Mouse (Mus musculus) C2C12 (cell line): ENCODE measurements around the gene Mks1. TPM values are rescaled to one million over a fixed set of nuclear protein-coding genes. Genes with fewer than 3 reads are reported as not detected.

Experiments used
- H3K27me3 ChIP-seq: one replicate; pipeline ENCODE4 v1.6.1; 2011; ENCODE audit not compliant: control insufficient read depth, insufficient read depth, insufficient read length
- H3K36me3 ChIP-seq: one replicate; pipeline ENCODE4 v1.6.1; 2011; ENCODE audit not compliant: control insufficient read depth, insufficient read depth
- H3K4me3 ChIP-seq: one replicate; pipeline ENCODE4 v1.5.1; 2011; ENCODE audit warnings: mild to moderate bottlenecking, control low read depth; ENCODE audit not compliant: poor library complexity, insufficient read depth, severe bottlenecking
- H3K79me2 ChIP-seq: one replicate; pipeline ENCODE4 v1.6.1; 2011; ENCODE audit not compliant: control insufficient read depth, insufficient read depth
- H3K79me3 ChIP-seq: one replicate; pipeline ENCODE4 v1.6.1; 2011; ENCODE audit warnings: low read depth, control low read depth
- H3ac ChIP-seq: one replicate; pipeline ENCODE3; 2011; ENCODE audit warnings: low read depth; ENCODE audit not compliant: control insufficient read depth, insufficient read length
- CEBPB ChIP-seq: IDR thresholded peaks from one replicate; pipeline ENCODE4 v1.6.1; 2011; ENCODE audit warnings: low read depth, mild to moderate bottlenecking, control low read depth, moderate library complexity
- CTCF ChIP-seq: IDR thresholded peaks from one replicate; pipeline ENCODE4 v1.5.1; 2011; ENCODE audit not compliant: control insufficient read depth, insufficient read depth, insufficient read length
- FOSL1 ChIP-seq: IDR thresholded peaks from one replicate; pipeline ENCODE4 v1.8.0; 2011; ENCODE audit warnings: mild to moderate bottlenecking, low read length; ENCODE audit not compliant: poor library complexity, insufficient read depth, severe bottlenecking
- MAX ChIP-seq: IDR thresholded peaks from one replicate; pipeline ENCODE4 v1.6.1; 2011; ENCODE audit warnings: mild to moderate bottlenecking, control low read depth
- MYOD1 ChIP-seq: IDR thresholded peaks from one replicate; pipeline ENCODE4 v1.6.1; 2011; ENCODE audit warnings: low read depth; ENCODE audit not compliant: control insufficient read depth, insufficient read length
- MYOG ChIP-seq: IDR thresholded peaks from one replicate; pipeline ENCODE4 v1.6.1; 2011; ENCODE audit not compliant: control insufficient read depth, insufficient read length; ENCODE audit errors: extremely low read depth
- USF1 ChIP-seq: IDR thresholded peaks from one replicate; pipeline ENCODE4 v1.6.1; 2011; ENCODE audit warnings: low read depth, mild to moderate bottlenecking, control low read depth, moderate library complexity
- polyA plus RNA-seq: library from polyadenylated mRNA; unstranded; fragments of >200 nt; fragmentation: generic; extraction: Trizol; gene quantifications from one replicate; pipeline ENCODE4 v1.2.1, GENCODE M21; 2012; ENCODE audit warnings: missing spikeins

The Mks1 gene
- polyA plus RNA-seq, 1 experiment, result 5.8 TPM

GRCm38 (mm10) chr11:87881714-87882113, 28.7 kb downstream of the Mks1 start:
- TF ChIP-seq CTCF, result no peak
- no peak for TF ChIP-seq FOSL1
- no peak for TF ChIP-seq MYOD1
- no peak for TF ChIP-seq MYOG
- TF ChIP-seq CEBPB, result no peak
- no peak for TF ChIP-seq MAX
- no peak for TF ChIP-seq USF1

GRCm38 (mm10) chr11:87883493-87883892, 30.5 kb downstream of the Mks1 start:
- Histone ChIP-seq H3ac (no peak overlapping the region), H3K79me3 (no peaks in the 10 kb centered on the region), H3K4me3 (no peak overlapping the region), H3K27me3 (peaks cover 37% of the 10 kb centered on the region), H3K79me2 (no peaks in the 10 kb centered on the region), H3K36me3 (no peaks in the 10 kb centered on the region)
- no peak for TF ChIP-seq USF1
- TF ChIP-seq MYOG, result no peak
- TF ChIP-seq CTCF, result no peak
- TF ChIP-seq CEBPB, result no peak
- no peak for TF ChIP-seq MYOD1
- TF ChIP-seq FOSL1, result no peak
- no peak for TF ChIP-seq MAX

More at GRCm38 (mm10) chr11:87881714-87882113, 28.7 kb downstream of the Mks1 start:
- H3K36me3 ChIP-seq, result no peaks in the 10 kb centered on the region
- peaks cover 45% of the 10 kb centered on the region for H3K27me3 ChIP-seq
- H3ac ChIP-seq, result no peak overlapping the region
- H3K79me3 ChIP-seq, result no peaks in the 10 kb centered on the region
- no peak overlapping the region for H3K4me3 ChIP-seq
- no peaks in the 10 kb centered on the region for H3K79me2 ChIP-seq

- H3K79me2 ChIP-seq, result no peaks in the 10 kb centered on the region
- H3K27me3 ChIP-seq, result peaks cover 39% of the 10 kb centered on the region
- H3ac ChIP-seq, result no peak overlapping the region
- no peak for TF ChIP-seq MYOD1
- no peak for TF ChIP-seq MAX
- no peak for TF ChIP-seq CTCF
- H3K36me3 ChIP-seq, result no peaks in the 10 kb centered on the region
- H3K79me3 ChIP-seq, result no peaks in the 10 kb centered on the region
- H3K4me3 ChIP-seq, result no peak overlapping the region
These were observed 31.8 kb downstream of the Mks1 start for GRCm38 (mm10) chr11:87884856-87885255.

GRCm38 (mm10) chr11:87892168-87892567, 39.2 kb downstream of the Mks1 start, which contains the start of gene Olfr462:
Gene Olfr462, minus strand, starts transcription at chr11:87892268.
- Histone ChIP-seq H3K36me3 (no peaks in the 10 kb centered on the region), H3K79me2 (no peaks in the 10 kb centered on the region)
- TF ChIP-seq MYOD1 (no peak), FOSL1 (no peak), CTCF (no peak)

GRCm38 (mm10) chr11:87897287-87897686, 44.3 kb downstream of the Mks1 start, which contains the start of gene Olfr463:
Gene Olfr463, minus strand, starts transcription at chr11:87897387.
- no peak for TF ChIP-seq MYOG
- no peak for TF ChIP-seq MAX
- TF ChIP-seq USF1, result no peak
- no peak for TF ChIP-seq CTCF
- no peak for TF ChIP-seq FOSL1
- TF ChIP-seq MYOD1, result no peak
- TF ChIP-seq CEBPB, result no peak
- Histone ChIP-seq H3ac (no peak within 1 kb of the TSS), H3K36me3 (no peaks in the 10 kb centered on the region)

More at GRCm38 (mm10) chr11:87892168-87892567, 39.2 kb downstream of the Mks1 start, which contains the start of gene Olfr462:
- no peak within 1 kb of the TSS for H3ac ChIP-seq
- H3K27me3 ChIP-seq, result peaks cover 27% of the 10 kb centered on the region
- H3K79me3 ChIP-seq, result no peaks in the 10 kb centered on the region
- no peak within 1 kb of the TSS for H3K4me3 ChIP-seq

GRCm38 (mm10) chr11:87904331-87904730, 51.3 kb downstream of the Mks1 start:
- TF ChIP-seq MYOG (no peak), USF1 (no peak), MAX (no peak), FOSL1 (no peak), MYOD1 (no peak), CTCF (no peak), CEBPB (no peak)
- Histone ChIP-seq H3ac (no peak overlapping the region), H3K27me3 (peaks cover 8% of the 10 kb centered on the region), H3K4me3 (no peak overlapping the region), H3K79me2 (no peaks in the 10 kb centered on the region), H3K79me3 (no peaks in the 10 kb centered on the region), H3K36me3 (no peaks in the 10 kb centered on the region)

More at GRCm38 (mm10) chr11:87897287-87897686, 44.3 kb downstream of the Mks1 start, which contains the start of gene Olfr463:
- no peaks in the 10 kb centered on the region for H3K79me2 ChIP-seq
- H3K79me3 ChIP-seq, result no peaks in the 10 kb centered on the region
- H3K4me3 ChIP-seq, result no peak within 1 kb of the TSS
- peaks cover 21% of the 10 kb centered on the region for H3K27me3 ChIP-seq

Other genes with a start within 250 kb of the Mks1 start
- 0.02 TPM for gene Hsf5, start 236.1 kb upstream of the Mks1 start, polyA plus RNA-seq
- gene Rnf43, start 190.5 kb upstream of the Mks1 start, polyA plus RNA-seq, result not detected
- 214 TPM for gene Supt4a, start 115.7 kb upstream of the Mks1 start, polyA plus RNA-seq
- gene Tspoap1, start 92.7 kb upstream of the Mks1 start, polyA plus RNA-seq, result not detected
- gene Mpo, start 59.6 kb upstream of the Mks1 start, polyA plus RNA-seq, result not detected
- not detected for gene Lpo, start 24.9 kb upstream of the Mks1 start, polyA plus RNA-seq
- not detected for gene Epx, start 22.3 kb downstream of the Mks1 start, polyA plus RNA-seq
- not detected for gene Olfr462, start 39.1 kb downstream of the Mks1 start, polyA plus RNA-seq
- gene Olfr463, start 44.2 kb downstream of the Mks1 start, polyA plus RNA-seq, result not detected
- not detected for gene Olfr464, start 67.8 kb downstream of the Mks1 start, polyA plus RNA-seq
- gene Dynll2, start 134.3 kb downstream of the Mks1 start, polyA plus RNA-seq, result 75.1 TPM
- gene Srsf1, start 194.2 kb downstream of the Mks1 start, polyA plus RNA-seq, result 143 TPM
- 13.3 TPM for gene Vezf1, start 215.1 kb downstream of the Mks1 start, polyA plus RNA-seq
- 16.2 TPM for gene Cuedc1, start 244.8 kb downstream of the Mks1 start, polyA plus RNA-seq